Mouse (Mus musculus) midbrain, embryonic 11.5 days (tissue): Measurements from ENCODE around the gene Rpl9. TPM values are rescaled to one million over a fixed set of nuclear protein-coding genes. Genes with fewer than 3 reads are reported as not detected.

Experiments
- ATAC-seq: fragments of 200-750 bp; cut with Nextera tagmentation; 2 replicates; pipeline ENCODE4 v1.8.0; 2017; ENCODE audit warnings: moderate TSS enrichment, moderate library complexity; ENCODE audit not compliant: low FRiP score
- DNase-seq: peaks from one replicate; pipeline ENCODE4 v3.0.0; 2015; ENCODE audit warnings: low spot score; ENCODE audit errors: missing footprints
- H3K27ac ChIP-seq: fragments of 300-500 bp; sonication (generic); 2 replicates; pipeline ENCODE4 v1.5.1; 2014; ENCODE audit warnings: low read depth, low read length
- H3K27me3 ChIP-seq: fragments of 300-500 bp; sonication (generic); 2 replicates; pipeline ENCODE4 v1.6.1; 2014; ENCODE audit warnings: mild to moderate bottlenecking, low read length, moderate library complexity, mixed read lengths; ENCODE audit not compliant: control insufficient read depth, insufficient read depth
- H3K36me3 ChIP-seq: fragments of 300-500 bp; sonication (generic); 2 replicates; pipeline ENCODE4 v1.6.1; 2014; ENCODE audit warnings: mild to moderate bottlenecking, low read length, moderate library complexity, mixed read lengths; ENCODE audit not compliant: control insufficient read depth, insufficient read depth
- H3K4me1 ChIP-seq: fragments of 300-500 bp; sonication (generic); 2 replicates; pipeline ENCODE4 v1.6.1; 2014; ENCODE audit warnings: low read length; ENCODE audit not compliant: control insufficient read depth, insufficient read depth
- H3K4me2 ChIP-seq: fragments of 300-500 bp; sonication (generic); 2 replicates; pipeline ENCODE4 v1.6.1; 2014; ENCODE audit warnings: mild to moderate bottlenecking, moderate library complexity
- H3K4me3 ChIP-seq: fragments of 300-500 bp; sonication (generic); 2 replicates; pipeline ENCODE4 v1.5.1; 2014; ENCODE audit warnings: low read depth, low read length
- H3K9ac ChIP-seq: fragments of 300-500 bp; sonication (generic); 2 replicates; pipeline ENCODE4 v1.6.1; 2014; ENCODE audit warnings: low read length
- H3K9me3 ChIP-seq: fragments of 300-500 bp; sonication (generic); 2 replicates; pipeline ENCODE4 v1.6.1; 2016; ENCODE audit warnings: low read length; ENCODE audit not compliant: control insufficient read depth
- WGBS: fragments of 180-500 bp; shearing (Covaris S2); extraction: QIAGEN DNeasy Blood & Tissue Kit; methylation state at CpG from one replicate; pipeline ENCODE4 v1.1.7; 2014; 5-methylcytosine and 5-hydroxymethylcytosine counted together
- polyA plus RNA-seq: library from polyadenylated mRNA; unstranded; fragments of >200 nt; fragmentation: Nextera tagmentation; extraction: Ambion mirVana; gene quantifications from 2 replicates; pipeline ENCODE4 v1.2.1, GENCODE M21; 2014

The Rpl9 gene
- 896 and 929 TPM in 2 replicates for polyA plus RNA-seq

- Histone ChIP-seq H3K9me3 (no peaks in the 10 kb centered on the region), H3K4me2 (peak within 1 kb of the TSS; percentile 77), H3K27me3 (no peaks in the 10 kb centered on the region), H3K36me3 (peaks cover 14% of the 10 kb centered on the region), H3K9ac (peak within 1 kb of the TSS; percentile 99), H3K27ac (peak within 1 kb of the TSS; percentile 87), H3K4me3 (peak within 1 kb of the TSS; percentile 99), H3K4me1 (peaks cover 11% of the 10 kb centered on the region)
- DNase-seq (peak; percentile 100), ATAC-seq (peak; percentile 97)
- under 1% methylated on average over 83 of the region's 83 CpGs for WGBS
These were observed at the start of gene Rpl9, which contains the start of gene Lias for GRCm38 (mm10) chr5:65390648-65391644. Gene Rpl9 (minus strand): TSS chr5:65391444. Gene Lias (plus strand): TSS chr5:65391497.

GRCm38 (mm10) chr5:65438041-65438440, 46.8 kb upstream of the Rpl9 start:
- Histone ChIP-seq H3K27me3 (no peaks in the 10 kb centered on the region), H3K4me3 (no peak overlapping the region), H3K36me3 (no peaks in the 10 kb centered on the region), H3K4me1 (peaks cover 3% of the 10 kb centered on the region; the same call in 1 of the 2 replicates), H3K27ac (no peak overlapping the region), H3K9ac (no peak overlapping the region), H3K4me2 (no peak overlapping the region), H3K9me3 (no peaks in the 10 kb centered on the region)
- ATAC-seq (no peak), DNase-seq (no peak)

GRCm38 (mm10) chr5:65435806-65436561, 44.7 kb upstream of the Rpl9 start, which contains the start of gene Ugdh:
Gene Ugdh (minus strand): TSS chr5:65435949.
- Histone ChIP-seq H3K27ac (peak within 1 kb of the TSS; percentile 4; the same call in 1 of the 2 replicates), H3K9me3 (no peaks in the 10 kb centered on the region), H3K4me2 (peak within 1 kb of the TSS; percentile 73), H3K36me3 (no peaks in the 10 kb centered on the region), H3K4me3 (peak within 1 kb of the TSS; percentile 60), H3K4me1 (peaks cover 3% of the 10 kb centered on the region; the same call in 1 of the 2 replicates), H3K27me3 (no peaks in the 10 kb centered on the region), H3K9ac (peak within 1 kb of the TSS; percentile 69)
- WGBS, result under 1% methylated on average over 47 of the region's 51 CpGs
- peak; percentile 99 for DNase-seq
- peak; percentile 99 for ATAC-seq

GRCm38 (mm10) chr5:65435363-65435805, 44.1 kb upstream of the Rpl9 start:
- Histone ChIP-seq H3K9ac (peak overlapping the region; percentile 69), H3K27ac (no peak overlapping the region), H3K27me3 (no peaks in the 10 kb centered on the region), H3K4me1 (peaks cover 3% of the 10 kb centered on the region; the same call in 1 of the 2 replicates), H3K9me3 (no peaks in the 10 kb centered on the region), H3K36me3 (no peaks in the 10 kb centered on the region), H3K4me3 (peak overlapping the region; percentile 60), H3K4me2 (peak overlapping the region; percentile 52)
- ATAC-seq (no peak), DNase-seq (peak; percentile 94)
- WGBS, result under 1% methylated on average over 47 of the region's 47 CpGs

GRCm38 (mm10) chr5:65434471-65435362, 43.5 kb upstream of the Rpl9 start:
- peak overlapping the region; percentile 69 for H3K9ac ChIP-seq
- no peaks in the 10 kb centered on the region for H3K27me3 ChIP-seq
- H3K36me3 ChIP-seq, result no peaks in the 10 kb centered on the region
- H3K4me2 ChIP-seq, result peak overlapping the region; percentile 52
- H3K4me1 ChIP-seq, result peaks cover 3% of the 10 kb centered on the region; the same call in 1 of the 2 replicates
- 9% methylated on average over 15 of the region's 15 CpGs for WGBS
- H3K9me3 ChIP-seq, result no peaks in the 10 kb centered on the region
- DNase-seq (no peak), ATAC-seq (0 out of 2 replicates have a peak, but pooled peaks have one; percentile 3)
- no peak overlapping the region for H3K27ac ChIP-seq
- H3K4me3 ChIP-seq, result peak overlapping the region; percentile 60

- Histone ChIP-seq H3K27me3 (no peaks in the 10 kb centered on the region), H3K27ac (no peak overlapping the region), H3K4me2 (no peak overlapping the region), H3K9ac (no peak overlapping the region), H3K4me1 (peaks cover 3% of the 10 kb centered on the region; the same call in 1 of the 2 replicates), H3K4me3 (no peak overlapping the region), H3K9me3 (no peaks in the 10 kb centered on the region), H3K36me3 (peaks cover 3% of the 10 kb centered on the region; the same call in 1 of the 2 replicates)
- WGBS, result 92% methylated on average over 5 of the region's 5 CpGs
- DNase-seq (no peak), ATAC-seq (no peak)
These were observed 38.2 kb upstream of the Rpl9 start for GRCm38 (mm10) chr5:65429441-65429840.

GRCm38 (mm10) chr5:65428321-65428720, 37.1 kb upstream of the Rpl9 start:
- no peak for DNase-seq
- Histone ChIP-seq H3K4me3 (no peak overlapping the region), H3K9ac (no peak overlapping the region), H3K27me3 (no peaks in the 10 kb centered on the region), H3K4me1 (no peaks in the 10 kb centered on the region), H3K27ac (no peak overlapping the region), H3K4me2 (no peak overlapping the region), H3K36me3 (peaks cover 3% of the 10 kb centered on the region; the same call in 1 of the 2 replicates), H3K9me3 (no peaks in the 10 kb centered on the region)
- WGBS, result 34% methylated on average over 4 of the region's 4 CpGs
- no peak for ATAC-seq

GRCm38 (mm10) chr5:65425251-65425650, 34.0 kb upstream of the Rpl9 start:
- 94% methylated on average over 5 of the region's 5 CpGs for WGBS
- Histone ChIP-seq H3K36me3 (peaks cover 6% of the 10 kb centered on the region; the same call in 1 of the 2 replicates), H3K4me3 (no peak overlapping the region), H3K9ac (no peak overlapping the region), H3K4me1 (no peaks in the 10 kb centered on the region), H3K27ac (no peak overlapping the region), H3K4me2 (no peak overlapping the region), H3K27me3 (no peaks in the 10 kb centered on the region), H3K9me3 (no peaks in the 10 kb centered on the region)
- DNase-seq (no peak), ATAC-seq (no peak)
